Mouse (Mus musculus): ENCODE data around the gene 4930469K13Rik. TPM values are rescaled to one million over a fixed set of nuclear protein-coding genes. Genes with fewer than 3 reads are reported as not detected.
A peak's percentile ranks its signal among the peaks of the same experiment; 100 is the strongest.

Gene 4930469K13Rik
- total and polyA plus RNA-seq, 3 experiments = 0.23 to 0.29 TPM; not detected in 1

GRCm38 (mm10) chr11:34025091-34025490, 73.3 kb downstream of the 4930469K13Rik start:
- Histone ChIP-seq H3K9me3 (replicated peaks; ENCODE audit: insufficient read depth, low read length) (no peaks in the 10 kb centered on the region), H3K4me1 (ENCODE audit: control insufficient read depth in 1 of 2, insufficient read depth in 2 of 2, low read length in 2 of 2) (peaks cover 4 to 22% of the 10 kb centered on the region in 2 experiments; a peak in 3 of 4 replicates), H3K27me3 (ENCODE audit: control insufficient read depth in 1 of 2, insufficient read depth in 2 of 2, low read length in 2 of 2) (no peaks in the 10 kb centered on the region), H3K27ac (ENCODE audit: control insufficient read depth, low read depth, low read length) (no peak overlapping the region), H3K36me3 (ENCODE audit: control insufficient read depth in 1 of 2, insufficient read depth in 2 of 2, low read length in 2 of 2) (peaks cover 0 to 22% of the 10 kb centered on the region in 2 experiments; a peak in 2 of 4 replicates), H3K79me2 (ENCODE audit: control insufficient read depth, insufficient read depth, low read length, poor library complexity) (no peaks in the 10 kb centered on the region), H3K4me3 (ENCODE audit: control insufficient read depth in 1 of 2, insufficient read depth in 1 of 2, low read depth in 2 of 2, low read length in 2 of 2) (no peak overlapping the region), H3K9ac (ENCODE audit: control insufficient read depth, low read depth, low read length, poor library complexity, severe bottlenecking) (no peak overlapping the region)
- TF ChIP-seq ZNF384 (IDR thresholded peaks at IDR 0.05; ENCODE audit: low read depth, low read length) (no peak), ELF1 (IDR thresholded peaks at IDR 0.05; ENCODE audit: low read depth, low read length) (no peak), SMC3 (IDR thresholded peaks at IDR 0.05; ENCODE audit: low read depth, low read length) (no peak), POLR2A (IDR thresholded peaks at IDR 0.05; ENCODE audit: control insufficient read depth in 1 of 2, insufficient read depth in 1 of 2, low read depth in 1 of 2, low read length in 2 of 2, poor library complexity in 1 of 2) (no peak), UBTF (IDR thresholded peaks at IDR 0.05; ENCODE audit: borderline replicate concordance, insufficient read depth, low read depth, low read length) (no peak), CTCF (IDR thresholded peaks at IDR 0.05 in 2 of 3, conservative IDR thresholded peaks at IDR 0.05 in 1 of 3; ENCODE audit: control insufficient read depth in 1 of 3, insufficient read depth in 1 of 3, low read depth in 2 of 3, low read length in 3 of 3, poor library complexity in 1 of 3, severe bottlenecking in 1 of 3) (no peak), TBP (IDR thresholded peaks at IDR 0.05; ENCODE audit: low read depth, low read length) (no peak), RAD21 (IDR thresholded peaks at IDR 0.05; ENCODE audit: low read depth, low read length) (no peak), EP300 (IDR thresholded peaks at IDR 0.05; ENCODE audit: low read depth in 1 of 2, low read length in 2 of 2) (no peak), GATA1 (IDR thresholded peaks at IDR 0.05; ENCODE audit: low read depth, low read length) (no peak), ZC3H11A (IDR thresholded peaks at IDR 0.05; ENCODE audit: low read depth, low read length) (no peak), MEF2A (IDR thresholded peaks at IDR 0.05; ENCODE audit: extremely low read depth, insufficient replicate concordance, low read depth, low read length, poor library complexity, severe bottlenecking) (no peak), MXI1 (IDR thresholded peaks at IDR 0.05; ENCODE audit: low read depth, low read length) (no peak)
- DNase-seq (ENCODE audit: low read depth, low spot score) = no peak

GRCm38 (mm10) chr11:34012007-34012652, 86.2 kb downstream of the 4930469K13Rik start:
- no peak for TF ChIP-seq MXI1 (IDR thresholded peaks at IDR 0.05; ENCODE audit: low read depth, low read length)
- 0 out of 2 replicates have a peak, but pooled peaks have one; percentile 50 for TF ChIP-seq RCOR1 (IDR thresholded peaks at IDR 0.05; ENCODE audit: low read depth, low read length)
- TF ChIP-seq MAZ (IDR thresholded peaks at IDR 0.05; ENCODE audit: low read depth, low read length) = 0 out of 2 replicates have a peak, but pooled peaks have one; percentile 39
- peak; percentile 47; the same call in 1 of the 2 replicates for TF ChIP-seq HCFC1 (IDR thresholded peaks at IDR 0.05; ENCODE audit: low read depth, low read length)
- peak; percentile 41; the same call in 1 of the 2 replicates for TF ChIP-seq MYC (IDR thresholded peaks at IDR 0.05; ENCODE audit: low read depth, low read length)
- peak; percentile 33 to 53; a peak in 3 of 4 replicates for TF ChIP-seq EP300 (IDR thresholded peaks at IDR 0.05; ENCODE audit: low read depth in 1 of 2, low read length in 2 of 2)
- no peak for TF ChIP-seq MAFK (IDR thresholded peaks at IDR 0.05; ENCODE audit: borderline replicate concordance, low read depth, low read length)
- peak; percentile 30; the same call in 1 of the 2 replicates for TF ChIP-seq TCF12 (IDR thresholded peaks at IDR 0.05; ENCODE audit: low read depth, low read length)
- TF ChIP-seq SIN3A (IDR thresholded peaks at IDR 0.05; ENCODE audit: low read length) = 0 out of 2 replicates have a peak, but pooled peaks have one; percentile 55
- TF ChIP-seq TBP (IDR thresholded peaks at IDR 0.05; ENCODE audit: low read depth, low read length) = 0 out of 2 replicates have a peak, but pooled peaks have one; percentile 31
- 0 out of 2 replicates have a peak, but pooled peaks have one; percentile 37 for TF ChIP-seq GATA1 (IDR thresholded peaks at IDR 0.05; ENCODE audit: low read depth, low read length)
- H3K4me1 ChIP-seq (ENCODE audit: control insufficient read depth in 1 of 2, insufficient read depth in 2 of 2, low read length in 2 of 2) = peaks cover 37% of the 10 kb centered on the region in 2 experiments
- peak overlapping the region; percentile 44 for H3K27ac ChIP-seq (ENCODE audit: control insufficient read depth, low read depth, low read length)
- peak; percentile 63 for DNase-seq (ENCODE audit: low read depth, low spot score)
- no peaks in the 10 kb centered on the region; the same call in 1 of the 2 replicates for H3K79me2 ChIP-seq (ENCODE audit: control insufficient read depth, insufficient read depth, low read length, poor library complexity)
- H3K27me3 ChIP-seq (ENCODE audit: control insufficient read depth in 1 of 2, insufficient read depth in 2 of 2, low read length in 2 of 2) = no peaks in the 10 kb centered on the region
- no peaks in the 10 kb centered on the region for H3K9me3 ChIP-seq (replicated peaks; ENCODE audit: insufficient read depth, low read length)
- H3K36me3 ChIP-seq (ENCODE audit: control insufficient read depth in 1 of 2, insufficient read depth in 2 of 2, low read length in 2 of 2) = peaks cover 0 to 39% of the 10 kb centered on the region in 2 experiments; a peak in 2 of 4 replicates
- H3K9ac ChIP-seq (ENCODE audit: control insufficient read depth, low read depth, low read length, poor library complexity, severe bottlenecking) = peak overlapping the region; percentile 11
- no peak overlapping the region for H3K4me3 ChIP-seq (ENCODE audit: control insufficient read depth in 1 of 2, insufficient read depth in 1 of 2, low read depth in 2 of 2, low read length in 2 of 2)

All from MEL (cell line).